Mouse (Mus musculus) liver, adult 2 months (tissue): ENCODE data around the gene Btbd3.

Source experiments
- CTCF ChIP-seq: fragments of 200-500 bp; IDR thresholded peaks from 2 replicates; pipeline ENCODE4 v1.5.1; 2011; ENCODE audit warnings: low read depth, low read length, control low read depth
- POLR2A ChIP-seq: fragments of 200-500 bp; IDR thresholded peaks from 2 replicates; pipeline ENCODE4 v1.6.1; 2011; ENCODE audit warnings: low read length, control low read depth; ENCODE audit not compliant: insufficient read depth; ENCODE audit errors: extremely low read depth

DNA sequence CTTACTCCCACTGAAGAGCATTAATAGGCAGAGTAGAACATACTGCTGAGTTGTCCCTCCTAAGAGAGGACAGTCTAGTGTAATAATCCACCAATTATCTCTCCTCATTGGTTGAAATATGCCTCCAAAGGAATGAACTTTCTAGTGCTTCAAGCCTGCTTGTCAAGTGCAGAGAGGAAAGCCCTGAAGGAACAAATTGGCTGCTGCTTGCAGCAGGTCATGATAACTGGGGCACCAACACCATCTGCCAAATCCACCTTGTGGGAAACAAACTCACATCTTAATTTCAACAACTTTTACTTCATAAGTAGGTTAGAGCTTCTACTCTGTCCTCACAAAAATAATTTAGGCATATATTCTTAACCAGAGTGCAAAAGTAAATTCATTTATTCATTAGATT is 122.5 kb downstream of the Btbd3 start:
- no peak for TF ChIP-seq CTCF
- TF ChIP-seq POLR2A, result no peak
